ENCODE assay signal across 8 mouse cellular contexts in the genomic region with DNA sequence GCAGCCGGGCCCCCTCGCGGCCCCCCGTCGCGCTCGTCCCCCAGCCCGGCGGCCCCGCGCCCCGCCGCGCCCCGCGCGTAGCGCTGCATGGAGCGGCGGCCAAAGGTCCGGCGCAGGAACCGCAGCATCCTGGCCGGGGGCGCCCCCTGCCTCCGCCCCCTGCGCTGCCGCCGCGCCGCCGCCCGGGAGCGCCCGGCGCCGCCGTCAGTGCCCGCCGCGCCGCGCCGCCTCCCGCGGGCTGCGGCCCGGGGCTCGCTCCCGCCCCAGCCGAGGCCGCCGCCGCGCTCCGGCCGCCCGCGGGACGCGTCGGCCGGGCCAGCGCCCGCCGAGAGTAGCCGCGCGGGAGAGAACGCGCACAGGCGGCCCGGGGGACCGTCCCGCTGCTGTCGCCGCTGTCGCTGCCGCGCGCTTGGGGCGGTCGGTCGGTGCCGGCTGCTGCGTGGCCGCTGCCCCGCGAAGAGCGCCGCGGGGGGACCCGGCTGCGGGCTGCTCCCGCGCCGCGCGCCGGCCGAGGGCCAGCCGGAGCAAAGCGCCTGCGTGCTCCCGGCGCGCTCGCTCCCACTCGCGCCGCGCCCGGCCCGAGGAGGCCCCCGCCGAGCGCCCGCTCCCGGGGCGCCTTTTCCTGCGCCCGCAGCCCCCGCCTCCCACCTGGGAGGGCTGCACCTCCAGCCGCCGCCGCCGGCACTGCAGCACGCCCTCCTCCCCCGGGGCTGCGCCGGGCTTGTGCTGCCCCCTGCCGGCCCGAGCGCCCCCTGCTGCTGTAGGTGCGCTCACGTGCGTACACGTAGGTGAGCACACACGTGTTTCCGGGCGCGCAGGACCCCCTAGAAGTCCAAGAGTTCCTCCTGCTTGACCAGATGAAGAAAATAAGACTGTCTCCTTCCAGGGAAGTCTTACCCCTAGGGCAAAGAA. TPM values are rescaled to one million over a fixed set of nuclear protein-coding genes. Genes with fewer than 3 reads are reported as not detected.
DNase-seq lines count a peak whose midpoint lies in the region; ATAC-seq lines count a peak whose summit lies in the region.

A gene (minus strand): TSS at position 412 of the 912 bp plus-strand sequence.

- H3K4me2 ChIP-seq in hindbrain, embryonic 12.5 days (replicated peaks) = peak within 1 kb of the TSS; percentile 84

- peak within 1 kb of the TSS; percentile 68 for H3K9ac ChIP-seq in hindbrain, embryonic 12.5 days

- WGBS in hindbrain, embryonic 12.5 days = under 1% methylated on average over 84 of the region's 142 CpGs

- peaks cover 18% of the 10 kb centered on the region for H3K4me1 ChIP-seq in hindbrain, embryonic 12.5 days

- peak; percentile 86 for ATAC-seq in hindbrain, embryonic 12.5 days (ENCODE audit: low FRiP score)

- H3K27me3 ChIP-seq in hindbrain, embryonic 12.5 days = peaks cover 42% of the 10 kb centered on the region

- peak within 1 kb of the TSS; percentile 68 for H3K4me3 ChIP-seq in hindbrain, embryonic 12.5 days

- no peaks in the 10 kb centered on the region for H3K9me3 ChIP-seq in hindbrain, embryonic 12.5 days (replicated peaks)

- peak; percentile 77 for DNase-seq in Muller cell, postnatal 12 days (ENCODE audit: inconsistent ontology term)
- DNase-seq in cerebellum, adult 9-11 months = peak; percentile 88
- DNase-seq in frontal cortex, postnatal 25 days (ENCODE audit: low spot score in 2 of 2) = peak; percentile 62 to 69
- DNase-seq in layer of hippocampus, postnatal 25 days (ENCODE audit: extremely low spot score in 1 of 2, low spot score in 1 of 2) = peak; percentile 80 to 82
- peak; percentile 84 for DNase-seq in lung, postnatal 14 days
- peak; percentile 84 for DNase-seq in retina, embryonic 14.5 days (ENCODE audit: low spot score)
- peak; percentile 90 for DNase-seq in thymus, postnatal 25 days

- H3K27ac ChIP-seq in hindbrain, embryonic 12.5 days = peak within 1 kb of the TSS; percentile 49; the same call in 1 of the 2 replicates

- no peaks in the 10 kb centered on the region for H3K36me3 ChIP-seq in hindbrain, embryonic 12.5 days

RNA-seq across cellular contexts. Expression of the gene that starts here (rescaled TPM):
- 1.5 and 2.0 TPM in 2 replicates for polyA plus RNA-seq in hindbrain, embryonic 12.5 days (2016; fragmentation: Nextera tagmentation; extraction: Ambion mirVana)
- 10 to 100 TPM; 19.0 to 21.0 TPM for total RNA-seq in layer of hippocampus, postnatal 25 days (2021)

Comparison
In these comparisons a context has a peak if more than half of its experiments do, and no peak if none do; other contexts are left out.
1. Peak in every context shown above with its lines: DNase-seq, ATAC-seq, H3K4me3 ChIP-seq and H3K27ac ChIP-seq.